Mouse (Mus musculus) cerebellum, adult 9-11 months (tissue): ENCODE data around the gene Dnaja3.
A peak's percentile ranks its signal among the peaks of the same experiment; 100 is the strongest.

Experiments
- DNase-seq: peaks from one replicate; pipeline ENCODE4 v3.0.0; 2022

The Dnaja3 gene

GRCm38 (mm10) chr16:4639831-4640237 is at the start of gene Dnaja3, which contains the start of gene Vasn:
Dnaja3 (plus strand) TSS chr16:4639989.
Vasn (plus strand) TSS chr16:4639941.
- no peak for DNase-seq

DNA sequence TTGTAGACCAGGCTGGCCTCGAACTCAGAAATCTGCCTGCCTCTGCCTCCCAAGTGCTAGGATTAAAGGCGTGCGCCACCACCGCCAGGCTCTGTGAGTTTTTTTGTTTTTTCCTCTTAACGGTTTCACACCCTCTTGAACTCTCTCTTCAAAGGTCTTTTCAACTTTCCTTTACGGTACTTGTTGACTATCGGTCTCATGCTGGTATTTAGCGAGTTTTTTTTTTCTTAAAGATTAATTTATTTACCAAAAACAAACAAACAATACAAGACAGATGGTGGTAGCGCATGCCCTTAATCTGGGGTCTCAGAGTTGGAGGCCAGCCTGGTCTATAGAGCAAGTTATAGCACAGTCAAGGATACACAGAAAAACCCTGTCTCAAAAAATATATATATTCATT is 49.6 kb upstream of the Dnaja3 start:
- no peak for DNase-seq

- DNase-seq = peak; percentile 74
These were observed 46.6 kb upstream of the Dnaja3 start for GRCm38 (mm10) chr16:4592909-4593875.

GRCm38 (mm10) chr16:4593971-4594813 is 45.6 kb upstream of the Dnaja3 start, which contains the start of gene Glis2:
Glis2 (plus strand) TSS chr16:4594713.
- peak; percentile 69 for DNase-seq

GRCm38 (mm10) chr16:4594814-4595526 is 44.8 kb upstream of the Dnaja3 start:
- peak; percentile 59 for DNase-seq

DNA sequence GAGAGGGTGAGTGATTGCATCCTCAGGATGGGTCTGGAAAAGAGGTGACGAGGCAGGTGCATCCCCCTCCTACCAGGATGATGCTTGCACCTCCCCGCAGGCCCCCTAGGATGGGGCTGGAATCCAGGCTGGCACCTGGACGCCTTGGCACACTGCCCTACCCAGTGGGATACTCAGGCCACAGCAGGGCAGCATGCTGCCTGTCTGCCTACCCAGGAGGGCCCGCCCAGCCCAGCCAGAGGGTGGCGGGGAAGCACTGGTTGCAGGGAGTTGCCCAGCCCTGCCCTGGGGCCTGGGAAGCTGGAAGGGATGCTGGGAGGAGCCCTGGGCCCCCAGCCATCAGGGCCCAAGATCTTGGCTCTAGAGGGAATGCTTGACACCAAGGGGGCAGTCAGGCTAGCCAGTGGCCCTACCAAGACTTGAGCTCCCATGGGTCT is 44.2 kb upstream of the Dnaja3 start:
- peak; percentile 74 for DNase-seq

DNA sequence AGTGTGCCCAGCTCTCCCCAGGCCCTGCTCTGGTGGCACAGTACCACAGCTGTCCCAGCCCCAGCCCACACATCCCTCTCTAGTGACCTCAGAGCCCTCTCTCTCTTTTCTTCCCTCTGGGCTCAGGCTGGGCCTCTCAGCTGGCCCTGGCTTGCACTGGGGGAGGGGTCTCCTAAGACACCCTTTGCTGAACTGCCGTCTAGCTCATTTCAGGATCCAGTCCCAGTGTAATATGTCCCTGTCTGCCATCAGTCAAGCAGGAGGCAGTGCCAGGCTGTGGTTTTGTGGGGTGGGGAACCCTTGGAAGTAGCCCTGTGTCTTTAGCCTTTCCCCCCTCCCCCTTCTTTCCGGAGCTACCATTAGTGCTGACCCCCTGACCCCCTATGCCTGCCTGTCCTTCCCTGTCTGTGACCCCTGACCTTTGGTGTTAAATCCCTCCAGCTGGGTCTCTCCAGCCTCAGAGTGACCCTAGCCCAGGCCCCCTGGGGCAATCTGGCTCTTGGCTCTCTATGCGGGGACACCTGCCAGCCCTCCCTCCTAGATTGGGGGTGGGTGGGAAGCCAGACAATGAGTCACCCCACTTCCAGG is 43.6 kb upstream of the Dnaja3 start:
- peak; percentile 61 for DNase-seq

GRCm38 (mm10) chr16:4596836-4597235 is 43.0 kb upstream of the Dnaja3 start:
- no peak for DNase-seq

DNA sequence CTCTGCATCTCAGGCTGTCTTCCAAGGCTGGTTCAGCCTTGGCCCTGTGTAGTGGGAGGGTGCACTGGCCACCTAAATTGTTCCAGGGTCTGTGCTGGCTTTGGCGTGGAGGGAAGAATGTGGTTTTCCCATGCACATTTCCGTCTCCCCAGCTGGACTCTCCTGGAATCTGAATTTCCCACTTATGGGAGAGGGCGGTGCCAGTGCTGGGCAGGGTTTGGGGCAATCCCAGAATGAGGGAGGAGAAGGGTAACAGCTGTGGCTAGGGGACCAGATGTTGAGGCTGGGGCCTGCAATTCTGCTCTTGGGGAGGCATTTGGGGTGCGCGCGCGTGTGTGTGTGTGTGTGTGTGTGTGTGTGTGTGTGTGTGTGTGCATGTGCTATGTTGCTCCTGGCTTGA is 42.5 kb upstream of the Dnaja3 start:
- no peak for DNase-seq

DNA sequence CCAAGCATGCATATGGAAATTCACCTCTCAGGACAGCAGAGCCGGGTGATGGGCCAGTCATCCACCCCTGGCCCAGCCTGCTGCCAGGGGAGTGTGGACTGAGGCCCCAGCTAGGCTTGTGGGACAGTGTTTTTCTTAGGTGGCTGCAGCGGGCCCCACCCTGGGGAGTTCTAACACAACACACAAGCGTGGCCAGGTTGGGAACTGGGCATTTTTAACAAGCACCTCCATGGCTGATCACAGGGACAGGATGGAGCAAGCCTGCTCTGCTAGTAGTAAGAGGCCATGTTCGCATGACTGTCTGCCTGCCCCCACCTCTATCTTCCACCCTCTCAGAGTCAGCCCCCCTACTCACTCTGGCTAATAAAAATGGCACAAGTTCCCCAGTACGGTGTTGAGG is 41.7 kb upstream of the Dnaja3 start:
- DNase-seq = no peak

DNA sequence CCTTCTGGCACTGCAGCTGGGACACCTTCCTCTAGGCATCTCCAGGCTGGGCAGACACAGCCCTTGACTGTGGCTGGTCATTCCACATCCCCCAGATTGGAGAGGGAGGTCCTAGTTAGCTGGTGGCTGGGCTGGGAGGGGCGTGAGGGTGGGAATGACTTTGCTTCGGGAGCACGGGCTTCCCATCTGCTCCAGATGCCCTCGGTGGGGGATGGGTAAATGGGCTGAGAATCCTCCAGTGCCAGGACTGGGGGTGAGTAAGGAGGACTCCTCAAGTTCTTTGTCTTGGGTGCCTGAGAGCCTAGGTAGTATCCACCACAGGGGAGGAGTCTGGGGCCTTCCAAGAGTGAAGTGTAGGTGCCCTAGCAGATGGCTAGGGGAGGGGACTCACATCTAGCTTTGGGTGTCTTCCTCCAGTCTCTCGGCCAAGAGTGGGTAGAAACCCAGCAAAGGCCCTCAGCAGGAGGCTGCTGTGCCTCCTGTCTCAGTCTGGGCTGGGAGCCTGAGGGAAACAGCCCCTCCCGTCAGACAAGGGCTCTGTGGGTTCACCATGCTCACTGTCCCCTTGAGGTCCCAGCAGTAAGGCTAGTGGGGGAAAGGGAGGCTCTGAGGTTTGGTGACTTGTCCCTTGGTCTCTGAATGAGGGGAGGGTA is 40.8 kb upstream of the Dnaja3 start:
- no peak for DNase-seq

GRCm38 (mm10) chr16:4599616-4600015 is 40.2 kb upstream of the Dnaja3 start:
- no peak for DNase-seq

- DNase-seq = no peak
These were observed 39.0 kb upstream of the Dnaja3 start for GRCm38 (mm10) chr16:4600701-4601310.

- no peak for DNase-seq
These were observed 37.6 kb upstream of the Dnaja3 start for GRCm38 (mm10) chr16:4602189-4602588.

- no peak for DNase-seq
These were observed 36.9 kb upstream of the Dnaja3 start for GRCm38 (mm10) chr16:4602766-4603452.

DNA sequence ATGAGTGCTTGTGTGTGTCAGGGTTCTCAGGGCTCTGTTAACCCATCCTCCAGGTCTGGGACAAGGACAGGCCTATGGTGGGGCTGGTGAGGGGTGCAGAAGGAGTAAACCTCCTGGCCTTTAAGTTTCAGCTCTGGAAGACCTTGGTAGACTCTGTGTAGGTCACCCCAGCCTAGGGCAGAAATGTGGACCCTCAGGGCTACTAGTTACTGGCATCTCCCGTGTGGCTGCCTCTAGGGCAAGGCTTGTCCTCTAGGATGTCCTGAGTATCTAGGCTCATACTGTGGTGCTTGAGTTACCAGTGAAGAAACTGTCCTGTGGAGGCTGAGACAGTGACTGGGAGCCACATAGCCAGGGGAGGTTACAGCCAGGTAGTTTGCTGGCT is 36.3 kb upstream of the Dnaja3 start:
- DNase-seq = no peak

DNA sequence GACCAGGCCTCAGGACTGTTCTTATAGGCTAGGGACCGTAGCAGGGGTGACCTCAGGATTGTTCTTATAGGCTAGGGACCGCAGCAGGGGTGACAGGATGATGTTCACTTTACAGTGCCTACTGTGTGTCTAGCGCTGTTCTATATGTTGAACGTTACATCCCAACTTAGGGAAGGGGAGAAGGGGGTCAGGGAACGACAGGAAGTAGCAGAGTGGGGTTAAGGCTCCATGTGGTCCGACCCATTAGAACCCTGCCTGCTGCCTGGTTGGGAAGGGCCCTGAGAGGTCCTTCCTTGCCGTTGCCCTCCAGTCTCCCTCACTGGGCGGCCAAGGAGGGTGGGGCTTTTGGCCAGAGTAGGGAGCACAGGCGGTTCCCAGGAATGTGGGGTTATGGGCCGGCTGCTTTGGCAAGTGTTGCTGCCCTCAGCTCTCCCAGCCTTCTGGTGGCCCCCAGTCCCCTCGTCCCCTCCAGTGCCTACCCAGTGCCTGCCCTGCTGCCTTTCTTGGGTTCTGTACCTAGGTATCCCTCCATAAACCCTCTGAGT is 35.4 kb upstream of the Dnaja3 start:
- no peak for DNase-seq

DNA sequence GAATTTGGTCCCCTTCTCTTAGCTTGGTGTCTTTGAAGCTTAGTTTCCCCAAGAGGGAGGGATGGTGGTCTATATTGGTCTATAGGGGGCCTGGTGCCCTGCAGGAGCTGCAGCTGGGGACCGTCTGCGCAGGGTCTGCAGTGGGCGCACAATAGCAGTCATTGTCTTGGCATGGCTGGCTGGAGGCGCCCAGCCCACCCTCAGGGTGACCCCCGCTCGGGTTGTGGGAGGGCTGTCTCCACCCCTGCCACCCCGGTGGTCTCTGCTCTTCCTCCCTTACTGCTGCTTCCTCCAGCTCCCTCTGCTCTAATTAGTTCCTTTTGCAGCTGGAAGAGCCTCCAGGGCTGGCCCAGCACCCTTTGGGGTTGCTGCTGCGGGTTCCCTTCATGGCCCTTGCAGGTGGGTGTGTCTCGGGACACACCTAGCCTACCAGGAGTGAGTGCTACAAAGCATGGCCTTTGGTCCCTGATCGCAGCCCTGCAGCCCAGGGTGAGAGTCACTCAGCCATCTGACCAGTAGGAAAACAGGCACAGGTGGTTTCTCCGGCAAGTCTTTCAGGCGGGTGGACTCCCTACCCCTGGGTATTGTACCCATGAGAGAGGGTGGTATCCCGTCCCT is 34.2 kb upstream of the Dnaja3 start:
- no peak for DNase-seq

GRCm38 (mm10) chr16:4606431-4607084 is 33.2 kb upstream of the Dnaja3 start:
- peak; percentile 64 for DNase-seq
